Mouse (Mus musculus): ENCODE measurements around the gene Cachd1. TPM values are rescaled to one million over a fixed set of nuclear protein-coding genes. Genes with fewer than 3 reads are reported as not detected.
A peak's percentile ranks its signal among the peaks of the same experiment; 100 is the strongest.

The Cachd1 gene
- polyA plus RNA-seq, 1 experiment, result 43.1 TPM

GRCm38 (mm10) chr4:100910605-100911330 is 134.3 kb downstream of the Cachd1 start:
- no peak for DNase-seq
- Histone ChIP-seq H3K4me1 (ENCODE audit: control insufficient read depth, insufficient read depth, low read length) (peaks cover 4% of the 10 kb centered on the region; the same call in 1 of the 2 replicates), H3K4me3 (replicated peaks; ENCODE audit: extremely low read depth, low read depth, low read length) (no peak overlapping the region)
- TF ChIP-seq POLR2A (IDR thresholded peaks at IDR 0.05; ENCODE audit: borderline replicate concordance, extremely low read depth, low read depth, low read length) (no peak), CTCF (IDR thresholded peaks at IDR 0.05; ENCODE audit: insufficient read depth, low read length) (no peak)
- 57% methylated on average over 11 of the region's 11 CpGs for WGBS

GRCm38 (mm10) chr4:100911658-100912057 is 135.2 kb downstream of the Cachd1 start:
- TF ChIP-seq POLR2A (IDR thresholded peaks at IDR 0.05; ENCODE audit: borderline replicate concordance, extremely low read depth, low read depth, low read length), result no peak
- TF ChIP-seq CTCF (IDR thresholded peaks at IDR 0.05; ENCODE audit: insufficient read depth, low read length), result no peak
- H3K4me3 ChIP-seq (replicated peaks; ENCODE audit: extremely low read depth, low read depth, low read length), result no peak overlapping the region
- 41% methylated on average over 3 of the region's 3 CpGs for WGBS
- DNase-seq, result no peak
- H3K4me1 ChIP-seq (ENCODE audit: control insufficient read depth, insufficient read depth, low read length), result peaks cover 4% of the 10 kb centered on the region; the same call in 1 of the 2 replicates

- no peak for DNase-seq
- H3K4me3 ChIP-seq (replicated peaks; ENCODE audit: extremely low read depth, low read depth, low read length), result no peak overlapping the region
- TF ChIP-seq CTCF (IDR thresholded peaks at IDR 0.05; ENCODE audit: insufficient read depth, low read length) (no peak), POLR2A (IDR thresholded peaks at IDR 0.05; ENCODE audit: borderline replicate concordance, extremely low read depth, low read depth, low read length) (no peak)
- WGBS, result 82% methylated on average over 4 of the region's 4 CpGs
- peaks cover 4% of the 10 kb centered on the region; the same call in 1 of the 2 replicates for H3K4me1 ChIP-seq (ENCODE audit: control insufficient read depth, insufficient read depth, low read length)
These were observed 137.2 kb downstream of the Cachd1 start for GRCm38 (mm10) chr4:100913666-100914065.

- Histone ChIP-seq H3K4me1 (ENCODE audit: control insufficient read depth, insufficient read depth, low read length) (peaks cover 4% of the 10 kb centered on the region; the same call in 1 of the 2 replicates), H3K4me3 (replicated peaks; ENCODE audit: extremely low read depth, low read depth, low read length) (no peak overlapping the region)
- DNase-seq, result no peak
- no peak for TF ChIP-seq POLR2A (IDR thresholded peaks at IDR 0.05; ENCODE audit: borderline replicate concordance, extremely low read depth, low read depth, low read length)
- TF ChIP-seq CTCF (IDR thresholded peaks at IDR 0.05; ENCODE audit: insufficient read depth, low read length), result no peak
- 15% methylated on average over 3 of the region's 3 CpGs for WGBS
These were observed 138.1 kb downstream of the Cachd1 start for GRCm38 (mm10) chr4:100914532-100914931.

GRCm38 (mm10) chr4:100915093-100915492 is 138.6 kb downstream of the Cachd1 start:
- no peak for TF ChIP-seq POLR2A (IDR thresholded peaks at IDR 0.05; ENCODE audit: borderline replicate concordance, extremely low read depth, low read depth, low read length)
- TF ChIP-seq CTCF (IDR thresholded peaks at IDR 0.05; ENCODE audit: insufficient read depth, low read length), result no peak
- DNase-seq, result no peak
- 57% methylated on average over 2 of the region's 2 CpGs for WGBS
- peaks cover 4% of the 10 kb centered on the region; the same call in 1 of the 2 replicates for H3K4me1 ChIP-seq (ENCODE audit: control insufficient read depth, insufficient read depth, low read length)
- H3K4me3 ChIP-seq (replicated peaks; ENCODE audit: extremely low read depth, low read depth, low read length), result no peak overlapping the region

- WGBS, result 74% methylated on average over 1 of the region's 1 CpGs
- H3K4me1 ChIP-seq (ENCODE audit: control insufficient read depth, insufficient read depth, low read length), result peaks cover 4% of the 10 kb centered on the region; the same call in 1 of the 2 replicates
- no peak overlapping the region for H3K4me3 ChIP-seq (replicated peaks; ENCODE audit: extremely low read depth, low read depth, low read length)
- no peak for DNase-seq
- TF ChIP-seq POLR2A (IDR thresholded peaks at IDR 0.05; ENCODE audit: borderline replicate concordance, extremely low read depth, low read depth, low read length) (no peak), CTCF (IDR thresholded peaks at IDR 0.05; ENCODE audit: insufficient read depth, low read length) (no peak)
These were observed 141.0 kb downstream of the Cachd1 start for GRCm38 (mm10) chr4:100917511-100917910.

- TF ChIP-seq CTCF (IDR thresholded peaks at IDR 0.05; ENCODE audit: insufficient read depth, low read length), result no peak
- no peak for TF ChIP-seq POLR2A (IDR thresholded peaks at IDR 0.05; ENCODE audit: borderline replicate concordance, extremely low read depth, low read depth, low read length)
- no peak for DNase-seq
- 70% methylated on average over 1 of the region's 1 CpGs for WGBS
- Histone ChIP-seq H3K4me3 (replicated peaks; ENCODE audit: extremely low read depth, low read depth, low read length) (no peak overlapping the region), H3K4me1 (ENCODE audit: control insufficient read depth, insufficient read depth, low read length) (no peaks in the 10 kb centered on the region)
These were observed 143.9 kb downstream of the Cachd1 start for GRCm38 (mm10) chr4:100920413-100920812.

- H3K4me3 ChIP-seq (replicated peaks; ENCODE audit: extremely low read depth, low read depth, low read length), result no peak overlapping the region
- peak; percentile 74 for DNase-seq
- no peaks in the 10 kb centered on the region for H3K4me1 ChIP-seq (ENCODE audit: control insufficient read depth, insufficient read depth, low read length)
- TF ChIP-seq CTCF (IDR thresholded peaks at IDR 0.05; ENCODE audit: insufficient read depth, low read length), result no peak
- no peak for TF ChIP-seq POLR2A (IDR thresholded peaks at IDR 0.05; ENCODE audit: borderline replicate concordance, extremely low read depth, low read depth, low read length)
- 55% methylated on average over 11 of the region's 11 CpGs for WGBS
These were observed 146.5 kb downstream of the Cachd1 start for GRCm38 (mm10) chr4:100922816-100923554.

GRCm38 (mm10) chr4:100923598-100923997 is 147.1 kb downstream of the Cachd1 start:
- no peak for DNase-seq
- no peak for TF ChIP-seq POLR2A (IDR thresholded peaks at IDR 0.05; ENCODE audit: borderline replicate concordance, extremely low read depth, low read depth, low read length)
- TF ChIP-seq CTCF (IDR thresholded peaks at IDR 0.05; ENCODE audit: insufficient read depth, low read length), result no peak
- Histone ChIP-seq H3K4me1 (ENCODE audit: control insufficient read depth, insufficient read depth, low read length) (no peaks in the 10 kb centered on the region), H3K4me3 (replicated peaks; ENCODE audit: extremely low read depth, low read depth, low read length) (no peak overlapping the region)
- WGBS, result 47% methylated on average over 6 of the region's 6 CpGs

All from lung, adult 2 months (tissue).